Mouse (Mus musculus) ES-E14 (cell line): Measurements from ENCODE around the gene Sh3d21.

ENCODE experiments used
- HCFC1 ChIP-seq: IDR thresholded peaks from 2 replicates; pipeline ENCODE4 v1.6.1; 2012; ENCODE audit warnings: low read length, inconsistent platforms, borderline replicate concordance; ENCODE audit not compliant: insufficient read depth
- ZC3H11A ChIP-seq: IDR thresholded peaks from 2 replicates; pipeline ENCODE4 v1.6.1; 2012; ENCODE audit warnings: low read depth, mild to moderate bottlenecking, inconsistent platforms, low read length, borderline replicate concordance
- ZNF384 ChIP-seq: IDR thresholded peaks from 2 replicates; pipeline ENCODE4 v1.6.1; 2012; ENCODE audit warnings: low read depth, low read length, inconsistent platforms

DNA sequence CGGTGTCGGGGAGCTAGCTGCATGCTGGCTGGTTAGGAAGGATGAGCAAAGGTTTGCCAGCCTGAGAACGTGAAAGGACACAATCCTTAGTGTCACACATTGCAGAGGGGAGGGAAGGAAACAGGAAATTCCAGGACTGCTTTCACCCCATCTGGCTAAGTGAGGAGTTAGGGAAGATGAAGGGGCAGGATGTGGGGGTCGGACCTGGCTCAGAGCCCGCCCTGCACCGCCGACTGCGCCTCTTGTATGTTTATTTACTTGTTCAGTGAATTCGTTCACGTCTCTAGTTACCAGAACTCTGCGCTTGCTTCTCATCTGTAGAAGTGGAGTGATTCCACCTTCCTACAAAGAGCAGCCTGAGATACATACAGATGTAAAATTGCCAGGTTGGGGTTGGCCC, 32.8 kb downstream of the Sh3d21 start:
- TF ChIP-seq ZNF384 (no peak), ZC3H11A (no peak), HCFC1 (no peak)
